Mouse (Mus musculus) large intestine, adult 2 months (tissue): ENCODE results near the gene Tmed11. TPM values are rescaled to one million over a fixed set of nuclear protein-coding genes. Genes with fewer than 3 reads are reported as not detected.
"Not testable (repeated sequence)": the region's sequence is repeated elsewhere in the genome, so short reads cannot be mapped to it uniquely, and the experiment has no call there.

Experiments
- DNase-seq: peaks from one replicate; pipeline ENCODE4 v3.0.0-alpha.2; 2012; ENCODE audit warnings: low read depth, low spot score
- WGBS: fragments of 180-500 bp; shearing (Covaris S2); methylation state at CpG from one replicate; pipeline ENCODE4 v1.1.7; 2018; 5-methylcytosine and 5-hydroxymethylcytosine counted together
- polyA plus RNA-seq: library from polyadenylated mRNA; depleted of rRNA; stranded (reverse); fragments of >200 nt; gene quantifications from 2 replicates; pipeline ENCODE4 v1.2.3, GENCODE M21; 2012; rRNA removed

The Tmed11 gene
- polyA plus RNA-seq, result not detected in 2 replicates

- 68% methylated on average over 2 of the region's 2 CpGs for WGBS
These were observed at the start of gene Tmed11 for GRCm38 (mm10) chr5:108795263-108795662. Gene Tmed11, minus strand, starts transcription at chr5:108795363.

GRCm38 (mm10) chr5:108836156-108836555, 41.0 kb upstream of the Tmed11 start:
- no peak for DNase-seq
- WGBS, result 66% methylated on average over 1 of the region's 1 CpGs

More at GRCm38 (mm10) chr5:108795263-108795662, at the start of gene Tmed11:
- DNase-seq, result not testable (repeated sequence)

DNA sequence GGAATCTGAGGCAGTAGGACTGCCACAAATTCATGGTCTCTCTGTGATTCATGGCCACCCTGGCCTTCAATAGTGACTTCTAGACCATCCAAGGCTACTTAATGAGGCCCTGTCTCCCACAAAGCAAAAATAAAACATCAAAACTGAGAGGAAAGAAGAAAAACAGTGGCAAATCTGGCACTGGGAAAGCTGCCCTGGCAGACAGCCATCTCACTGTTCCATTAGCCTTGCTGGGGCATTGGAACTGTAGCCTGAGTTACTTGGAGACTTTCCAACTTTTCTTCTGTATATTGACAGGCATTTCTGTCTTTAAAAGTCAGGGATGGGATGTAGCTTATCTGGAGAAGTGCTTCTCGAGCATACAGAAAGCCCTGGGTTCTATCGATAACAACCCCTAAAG, 28.1 kb upstream of the Tmed11 start:
- WGBS, result 73% methylated on average over 2 of the region's 2 CpGs

DNA sequence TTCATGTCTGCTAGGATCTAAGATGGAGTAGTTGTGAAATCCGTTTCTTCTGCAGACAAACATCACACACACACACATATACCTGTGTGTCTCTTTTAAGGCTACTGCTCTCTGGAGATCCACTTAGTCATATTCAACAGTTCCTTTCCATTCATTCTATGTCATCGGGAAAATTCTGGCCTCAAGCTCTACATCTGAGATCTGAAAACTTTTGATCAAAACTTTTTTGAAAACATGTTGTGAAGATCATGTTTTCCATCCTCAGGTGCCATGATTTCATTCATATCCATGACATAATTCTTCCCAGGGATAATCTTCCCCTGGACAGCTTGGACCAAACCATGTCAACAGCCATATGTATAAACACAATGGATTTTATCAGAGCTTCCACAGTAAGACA, 13.6 kb upstream of the Tmed11 start, which contains the start of gene Vmn2r8:
Vmn2r8 (minus strand) TSS at position 101 of the 400 bp plus-strand sequence.
- 70% methylated on average over 2 of the region's 2 CpGs for WGBS
- not testable (repeated sequence) for DNase-seq

More for the DNA sequence above, 28.1 kb upstream of the Tmed11 start:
- no peak for DNase-seq

- 36% methylated on average over 1 of the region's 1 CpGs for WGBS
- DNase-seq, result no peak
These were observed 8.5 kb upstream of the Tmed11 start for GRCm38 (mm10) chr5:108803646-108804045.

DNA sequence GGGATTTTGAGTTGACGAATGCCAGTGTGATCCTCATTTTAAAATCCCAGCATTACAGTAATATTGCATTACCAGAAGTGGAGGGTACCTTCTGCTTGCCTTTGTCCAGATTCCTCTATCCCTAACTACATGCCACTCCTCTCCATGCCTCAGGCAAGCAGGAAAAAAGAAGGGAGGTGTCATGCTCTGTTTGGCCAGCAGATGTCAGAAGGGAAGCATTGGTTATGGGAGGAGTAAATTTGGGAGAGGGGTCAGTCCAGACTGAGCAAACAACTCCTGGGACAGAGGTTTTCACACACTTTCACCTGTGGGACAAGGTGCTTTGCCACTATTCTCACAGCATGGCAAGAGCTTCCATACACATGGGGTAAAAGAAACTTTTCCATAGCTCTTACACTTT, 4.8 kb downstream of the Tmed11 start:
- not testable (repeated sequence) for DNase-seq
- 47% methylated on average over 1 of the region's 1 CpGs for WGBS

- WGBS, result 76% methylated on average over 40 of the region's 40 CpGs
- no peak for DNase-seq
These were observed 20.4 kb downstream of the Tmed11 start, which contains the start of gene Rnf212 for GRCm38 (mm10) chr5:108774630-108775306. Gene Rnf212, minus strand, starts transcription at chr5:108774982.

DNA sequence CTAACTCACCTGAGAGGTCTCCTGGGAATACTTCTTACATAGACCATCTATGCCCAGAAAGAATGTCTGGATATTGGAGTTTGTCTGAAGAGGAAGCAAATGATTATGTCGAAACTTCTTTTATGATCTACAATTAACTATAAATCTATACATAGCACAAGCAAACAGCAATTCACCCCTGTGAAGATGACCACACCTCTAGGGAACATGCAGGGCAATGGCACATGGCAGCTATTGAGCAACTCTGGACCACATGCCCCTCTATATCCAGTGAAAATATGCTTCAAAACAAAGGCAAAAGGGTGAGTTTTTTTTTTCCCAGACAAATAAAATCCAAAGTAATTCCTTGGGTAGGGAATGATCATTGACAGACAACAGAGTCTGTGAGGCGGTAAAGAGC, 35.2 kb downstream of the Tmed11 start:
- 29% methylated on average over 2 of the region's 2 CpGs for WGBS
- DNase-seq, result peak; percentile 50

DNA sequence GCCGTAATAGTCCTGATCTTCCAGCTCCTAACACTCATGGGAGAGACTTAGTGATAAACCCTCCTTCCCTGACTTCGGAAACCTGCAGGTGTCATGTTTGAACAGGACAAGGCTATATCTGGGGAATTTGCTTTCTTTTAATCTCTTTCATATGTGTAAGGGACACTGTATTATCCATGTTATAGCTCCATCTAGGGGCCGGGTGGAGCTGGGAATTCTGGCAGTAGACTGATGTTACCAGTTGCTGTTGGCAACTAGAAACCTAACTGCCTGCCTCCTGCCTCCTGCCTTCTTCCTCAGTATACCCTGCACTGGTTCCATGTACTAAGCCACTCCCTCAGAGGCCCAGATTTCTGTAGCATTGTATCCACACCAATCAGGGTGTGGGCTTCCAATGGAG, 36.8 kb downstream of the Tmed11 start:
- WGBS, result 38% methylated on average over 3 of the region's 3 CpGs
- peak; percentile 52 for DNase-seq

GRCm38 (mm10) chr5:108751258-108751657, 43.9 kb downstream of the Tmed11 start:
- DNase-seq, result not testable (repeated sequence)
- WGBS, result 84% methylated on average over 4 of the region's 4 CpGs

DNA sequence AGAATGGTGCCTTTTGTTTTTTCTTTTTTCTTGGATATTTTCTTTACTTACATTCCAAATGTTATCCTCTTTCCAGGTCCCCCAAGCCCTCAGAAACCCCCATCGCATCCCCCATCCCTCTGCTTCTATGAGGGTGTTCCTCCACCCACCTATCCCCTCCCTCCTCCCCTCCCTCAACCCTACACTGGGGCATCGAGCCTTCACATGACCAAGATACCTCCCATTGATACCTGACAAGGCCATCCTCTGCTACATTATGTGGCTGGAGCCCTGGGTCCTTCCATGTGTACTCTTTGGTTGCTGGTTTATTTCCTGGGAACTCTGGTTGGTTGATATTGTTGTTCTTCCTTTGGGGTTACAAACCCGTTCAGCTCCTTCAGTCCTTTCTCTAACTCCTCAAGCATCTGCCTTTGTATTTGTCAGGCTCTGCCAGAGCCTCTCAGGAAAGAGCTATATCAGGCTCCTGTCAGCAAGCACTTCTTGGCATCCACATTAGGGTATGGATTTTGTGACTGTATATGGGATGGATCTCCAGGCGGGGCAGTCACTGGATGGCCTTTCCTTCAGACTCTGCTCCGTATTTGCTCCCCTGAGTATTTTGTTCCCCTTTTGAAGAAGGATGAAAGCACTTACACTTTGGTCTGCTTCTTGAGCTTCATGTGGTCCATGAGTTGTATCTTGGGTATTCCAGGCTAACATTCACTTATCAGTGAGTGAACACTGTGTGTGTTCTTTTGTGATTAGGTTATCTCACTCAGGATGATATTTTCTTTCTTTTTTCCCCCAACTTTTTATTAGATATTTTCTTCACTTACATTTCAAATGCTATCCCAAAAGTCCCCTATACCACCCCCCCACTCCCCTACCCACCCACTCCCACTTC, 44.6 kb downstream of the Tmed11 start:
- 79% methylated on average over 5 of the region's 5 CpGs for WGBS
- no peak for DNase-seq

DNA sequence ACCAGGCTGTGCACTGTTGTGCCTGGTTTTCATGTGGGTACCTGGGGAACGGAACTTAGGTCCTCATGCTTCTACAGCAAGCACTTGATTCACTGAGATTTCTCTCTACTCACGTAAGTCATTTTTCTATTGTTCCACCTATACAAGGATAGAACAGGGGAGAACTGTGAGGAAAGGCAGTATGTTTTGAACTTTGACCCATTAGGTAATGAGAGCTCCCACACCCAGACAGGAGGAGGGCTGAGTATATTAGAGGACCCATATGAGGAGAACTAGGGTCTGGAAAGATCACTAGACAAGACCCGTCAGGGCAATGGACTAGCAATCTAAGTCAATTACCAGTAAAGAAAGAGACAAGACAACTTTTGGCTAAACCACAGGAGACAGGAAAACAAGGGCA, 50.5 kb downstream of the Tmed11 start:
- no peak for DNase-seq
- 47% methylated on average over 3 of the region's 3 CpGs for WGBS

DNA sequence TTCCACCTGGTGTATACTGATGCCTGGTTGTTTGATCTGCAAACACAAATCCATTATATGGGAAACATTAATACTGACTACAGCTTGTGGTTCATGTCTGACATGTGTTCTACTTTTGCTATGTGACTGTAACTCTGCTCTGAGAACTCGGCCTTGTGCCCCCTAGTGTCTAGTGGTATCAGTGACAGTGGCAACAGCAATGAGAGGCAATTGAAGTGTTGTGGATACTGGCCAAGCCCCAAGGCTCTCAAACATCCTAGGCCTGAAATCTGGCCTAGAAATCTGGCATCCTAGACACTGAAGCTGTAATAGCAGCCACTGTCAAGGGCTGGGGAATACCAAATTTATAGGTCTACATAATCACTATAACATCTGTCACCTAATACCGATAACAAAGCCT, 51.3 kb downstream of the Tmed11 start:
- DNase-seq, result no peak
- whole genome bisulfite sequencing, result 48% methylated on average over 2 of the region's 2 CpGs

- no peak for DNase-seq
- WGBS, result 75% methylated on average over 2 of the region's 2 CpGs
These were observed 52.6 kb downstream of the Tmed11 start for GRCm38 (mm10) chr5:108742596-108742995.

DNA sequence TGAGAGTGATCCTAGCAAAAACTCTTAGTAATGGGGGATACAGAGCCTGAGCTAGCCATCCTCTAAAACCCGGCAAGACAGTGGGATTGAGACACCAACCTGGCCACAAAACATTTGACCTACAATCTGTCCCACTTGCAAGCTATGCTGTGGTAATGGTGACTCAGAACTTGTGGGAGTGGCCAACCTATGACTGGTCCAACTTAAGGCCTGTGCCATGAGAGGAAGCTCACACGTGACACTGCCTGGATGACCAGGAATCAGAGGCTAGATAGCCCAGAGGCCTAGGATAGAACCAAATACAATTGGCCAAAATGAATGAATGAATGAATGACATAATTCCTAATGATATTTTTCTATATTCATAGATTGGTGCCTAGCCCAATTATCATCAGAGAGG, 53.3 kb downstream of the Tmed11 start:
- DNase-seq, result no peak
- 79% methylated on average over 2 of the region's 2 CpGs for WGBS

GRCm38 (mm10) chr5:108727425-108727824, 67.7 kb downstream of the Tmed11 start:
- 25% methylated on average over 1 of the region's 1 CpGs for WGBS

More at GRCm38 (mm10) chr5:108727425-108727824, 67.7 kb downstream of the Tmed11 start:
- no peak for DNase-seq

Other genes starting within 250 kb of the Tmed11 start
- gene Cplx1, start 245.3 kb downstream of the Tmed11 start, polyA plus RNA-seq, result 0.38 and 0.51 TPM in 2 replicates
- gene Gak, start 165.6 kb downstream of the Tmed11 start, polyA plus RNA-seq, result 102 and 141 TPM in 2 replicates
- 26.3 and 32.6 TPM in 2 replicates for gene Tmem175, start 165.6 kb downstream of the Tmed11 start, polyA plus RNA-seq
- gene Idua, start 135.0 kb downstream of the Tmed11 start, polyA plus RNA-seq, result 7.7 and 16.0 TPM in 2 replicates
- 29.1 and 72.1 TPM in 2 replicates for gene Dgkq, start 125.7 kb downstream of the Tmed11 start, polyA plus RNA-seq
- not detected in 2 replicates for gene Slc26a1, start 119.8 kb downstream of the Tmed11 start, polyA plus RNA-seq
- 27.6 and 31.8 TPM in 2 replicates for gene Fgfrl1, start 103.0 kb downstream of the Tmed11 start, polyA plus RNA-seq
- gene Rnf212, start 20.4 kb downstream of the Tmed11 start, polyA plus RNA-seq, result 0.31 and 0.38 TPM in 2 replicates
- gene Vmn2r8, start 13.5 kb upstream of the Tmed11 start, polyA plus RNA-seq, result not detected in 2 replicates
- not detected in 2 replicates for gene Vmn2r9, start 57.2 kb upstream of the Tmed11 start, polyA plus RNA-seq
- not detected in 2 replicates for gene Vmn2r10, start 211.2 kb upstream of the Tmed11 start, polyA plus RNA-seq